Mouse (Mus musculus): Measurements from ENCODE around the gene Ddx20. TPM values are rescaled to one million over a fixed set of nuclear protein-coding genes. Genes with fewer than 3 reads are reported as not detected.

Ddx20 gene
- total RNA-seq (2014; rRNA removed; ENCODE audit: low replicate concordance) (12.6 and 19.7 TPM in 2 replicates), polyA plus RNA-seq (2015; fragmentation: Nextera tagmentation; extraction: Ambion mirVana) (11.6 and 15.1 TPM in 2 replicates)

DNA sequence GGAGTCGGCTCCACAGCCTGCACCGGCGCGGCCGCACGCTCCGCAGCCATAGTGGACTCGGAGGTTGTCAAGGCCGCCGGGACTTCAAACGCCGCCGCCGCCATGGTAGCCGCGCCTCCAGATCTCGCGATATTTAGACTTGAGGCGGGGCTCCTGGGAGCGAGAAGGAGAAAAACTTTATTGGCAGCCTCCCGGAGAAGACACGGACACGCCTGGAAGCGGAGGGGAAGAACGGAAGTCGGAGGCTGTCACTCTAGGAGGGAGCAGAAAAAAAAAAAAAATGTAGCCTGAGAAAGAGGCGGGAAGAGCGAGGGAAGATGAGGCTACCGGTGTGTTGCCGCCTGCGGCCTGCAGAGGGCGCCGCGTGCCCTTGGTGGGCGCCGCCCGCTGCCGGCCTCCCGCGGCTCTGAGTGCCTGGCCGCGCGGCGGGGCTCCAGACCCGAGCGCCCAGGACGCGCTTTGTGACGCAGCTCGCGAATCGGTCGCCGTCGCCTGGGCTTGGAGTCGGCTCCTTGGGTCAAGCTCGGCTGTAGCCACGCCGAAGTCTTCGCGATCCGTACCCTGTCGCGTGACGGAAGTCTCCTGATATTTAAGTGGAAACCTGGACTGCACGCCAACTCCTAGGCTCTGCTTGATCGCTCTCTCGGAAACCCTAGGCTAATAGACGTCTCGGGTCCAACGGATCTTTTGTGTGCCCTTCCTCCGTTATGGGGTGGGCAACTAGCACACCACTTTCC is at the start of gene Ddx20:
Gene Ddx20 (minus strand): TSS at position 251 of the 737 bp plus-strand sequence.
- H3K36me3 ChIP-seq (replicated peaks; ENCODE audit: control insufficient read depth, insufficient read depth, low read length), result peaks cover 15% of the 10 kb centered on the region
- H3K9me3 ChIP-seq (replicated peaks; ENCODE audit: control insufficient read depth, low read length), result no peaks in the 10 kb centered on the region
- peak within 1 kb of the TSS; percentile 98 for H3K4me2 ChIP-seq (ENCODE audit: low read depth, low read length)
- H3K9ac ChIP-seq (replicated peaks; ENCODE audit: low read depth, low read length), result peak within 1 kb of the TSS; percentile 89
- no peaks in the 10 kb centered on the region for H3K27me3 ChIP-seq (ENCODE audit: control insufficient read depth, insufficient read depth, low read length)
- peak within 1 kb of the TSS; percentile 85 for H3K27ac ChIP-seq (ENCODE audit: low read depth)
- peaks cover 9% of the 10 kb centered on the region for H3K4me1 ChIP-seq (ENCODE audit: control insufficient read depth, insufficient read depth)
- ATAC-seq (ENCODE audit: insufficient read depth, low read depth) (peak; percentile 95), DNase-seq (ENCODE audit: low spot score) (peak; percentile 99)
- H3K4me3 ChIP-seq (ENCODE audit: low read depth, low read length), result peak within 1 kb of the TSS; percentile 99
- peak; percentile 70 for TF ChIP-seq CTCF (IDR thresholded peaks at IDR 0.05; ENCODE audit: low read depth)
- TF ChIP-seq EP300 (IDR thresholded peaks at IDR 0.05; ENCODE audit: low read depth), result peak; percentile 100
- under 1% methylated on average over 72 of the region's 72 CpGs for WGBS

GRCm38 (mm10) chr3:105737070-105737469 is 49.7 kb upstream of the Ddx20 start:
- no peaks in the 10 kb centered on the region for H3K9me3 ChIP-seq (replicated peaks; ENCODE audit: control insufficient read depth, low read length)
- H3K4me1 ChIP-seq (ENCODE audit: control insufficient read depth, insufficient read depth), result no peaks in the 10 kb centered on the region
- H3K36me3 ChIP-seq (replicated peaks; ENCODE audit: control insufficient read depth, insufficient read depth, low read length), result peaks cover 34% of the 10 kb centered on the region
- H3K27me3 ChIP-seq (ENCODE audit: control insufficient read depth, insufficient read depth, low read length), result no peaks in the 10 kb centered on the region
- no peak overlapping the region for H3K27ac ChIP-seq (ENCODE audit: low read depth)
- WGBS, result 86% methylated on average over 7 of the region's 7 CpGs
- DNase-seq (ENCODE audit: low spot score) (no peak), ATAC-seq (ENCODE audit: insufficient read depth, low read depth) (no peak)
- H3K9ac ChIP-seq (replicated peaks; ENCODE audit: low read depth, low read length), result no peak overlapping the region
- H3K4me3 ChIP-seq (ENCODE audit: low read depth, low read length), result no peak overlapping the region
- H3K4me2 ChIP-seq (ENCODE audit: low read depth, low read length), result no peak overlapping the region
- no peak for TF ChIP-seq CTCF (IDR thresholded peaks at IDR 0.05; ENCODE audit: low read depth)
- TF ChIP-seq EP300 (IDR thresholded peaks at IDR 0.05; ENCODE audit: low read depth), result no peak

DNA sequence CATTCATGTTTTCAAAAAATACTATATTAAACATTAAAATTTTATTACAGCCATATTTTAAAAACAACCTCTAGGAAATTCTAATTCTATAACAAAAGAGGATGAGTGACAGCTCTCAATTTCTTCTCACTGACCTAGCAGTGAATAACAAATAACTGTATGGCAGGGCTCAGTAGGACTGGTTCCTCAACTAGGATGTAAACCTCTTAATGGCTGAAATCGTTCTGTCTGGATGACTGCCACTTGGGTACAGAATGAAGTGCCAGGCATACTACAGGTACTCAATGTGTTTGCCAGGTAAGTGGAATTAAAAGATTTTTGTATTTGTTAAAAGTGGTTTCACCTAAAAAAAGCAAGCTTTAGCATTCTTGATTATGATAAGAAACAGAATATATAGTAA is 48.8 kb upstream of the Ddx20 start:
- Histone ChIP-seq H3K27me3 (ENCODE audit: control insufficient read depth, insufficient read depth, low read length) (no peaks in the 10 kb centered on the region), H3K9ac (replicated peaks; ENCODE audit: low read depth, low read length) (no peak overlapping the region), H3K27ac (ENCODE audit: low read depth) (no peak overlapping the region), H3K4me1 (ENCODE audit: control insufficient read depth, insufficient read depth) (no peaks in the 10 kb centered on the region), H3K36me3 (replicated peaks; ENCODE audit: control insufficient read depth, insufficient read depth, low read length) (peaks cover 41% of the 10 kb centered on the region), H3K4me3 (ENCODE audit: low read depth, low read length) (no peak overlapping the region), H3K9me3 (replicated peaks; ENCODE audit: control insufficient read depth, low read length) (no peaks in the 10 kb centered on the region), H3K4me2 (ENCODE audit: low read depth, low read length) (no peak overlapping the region)
- 79% methylated on average over 1 of the region's 1 CpGs for WGBS
- DNase-seq (ENCODE audit: low spot score), result no peak
- no peak for ATAC-seq (ENCODE audit: insufficient read depth, low read depth)
- TF ChIP-seq CTCF (IDR thresholded peaks at IDR 0.05; ENCODE audit: low read depth), result no peak
- no peak for TF ChIP-seq EP300 (IDR thresholded peaks at IDR 0.05; ENCODE audit: low read depth)

GRCm38 (mm10) chr3:105735285-105735684 is 47.9 kb upstream of the Ddx20 start:
- Histone ChIP-seq H3K9me3 (replicated peaks; ENCODE audit: control insufficient read depth, low read length) (no peaks in the 10 kb centered on the region), H3K4me3 (ENCODE audit: low read depth, low read length) (no peak overlapping the region), H3K27me3 (ENCODE audit: control insufficient read depth, insufficient read depth, low read length) (no peaks in the 10 kb centered on the region), H3K36me3 (replicated peaks; ENCODE audit: control insufficient read depth, insufficient read depth, low read length) (peaks cover 49% of the 10 kb centered on the region), H3K27ac (ENCODE audit: low read depth) (no peak overlapping the region), H3K9ac (replicated peaks; ENCODE audit: low read depth, low read length) (no peak overlapping the region), H3K4me1 (ENCODE audit: control insufficient read depth, insufficient read depth) (no peaks in the 10 kb centered on the region), H3K4me2 (ENCODE audit: low read depth, low read length) (no peak overlapping the region)
- TF ChIP-seq EP300 (IDR thresholded peaks at IDR 0.05; ENCODE audit: low read depth) (no peak), CTCF (IDR thresholded peaks at IDR 0.05; ENCODE audit: low read depth) (no peak)
- no peak for ATAC-seq (ENCODE audit: insufficient read depth, low read depth)
- no peak for DNase-seq (ENCODE audit: low spot score)

DNA sequence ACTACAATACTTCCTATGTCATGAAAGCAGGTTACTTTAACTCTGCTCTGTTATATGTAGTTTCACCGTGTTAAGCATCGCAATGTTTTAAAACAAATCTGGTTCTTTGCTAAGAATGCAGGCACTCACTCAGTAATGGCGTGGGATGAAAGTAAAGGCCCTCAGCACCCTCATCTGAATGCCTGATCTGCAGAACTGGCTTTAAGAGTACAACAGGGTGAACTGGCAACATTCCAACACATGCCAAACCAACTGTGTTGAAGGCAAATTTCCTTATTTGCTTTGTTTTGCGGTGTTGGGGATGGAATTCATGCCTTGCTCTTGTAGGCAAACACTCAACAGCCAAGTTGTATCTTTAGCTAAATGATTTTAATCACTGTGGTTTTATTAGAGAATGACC is 46.2 kb upstream of the Ddx20 start:
- Histone ChIP-seq H3K4me3 (ENCODE audit: low read depth, low read length) (no peak overlapping the region), H3K4me2 (ENCODE audit: low read depth, low read length) (no peak overlapping the region), H3K9ac (replicated peaks; ENCODE audit: low read depth, low read length) (no peak overlapping the region), H3K9me3 (replicated peaks; ENCODE audit: control insufficient read depth, low read length) (no peaks in the 10 kb centered on the region), H3K36me3 (replicated peaks; ENCODE audit: control insufficient read depth, insufficient read depth, low read length) (peaks cover 50% of the 10 kb centered on the region), H3K27ac (ENCODE audit: low read depth) (no peak overlapping the region), H3K27me3 (ENCODE audit: control insufficient read depth, insufficient read depth, low read length) (no peaks in the 10 kb centered on the region), H3K4me1 (ENCODE audit: control insufficient read depth, insufficient read depth) (no peaks in the 10 kb centered on the region)
- DNase-seq (ENCODE audit: low spot score) (no peak), ATAC-seq (ENCODE audit: insufficient read depth, low read depth) (no peak)
- 73% methylated on average over 4 of the region's 4 CpGs for WGBS
- TF ChIP-seq EP300 (IDR thresholded peaks at IDR 0.05; ENCODE audit: low read depth), result no peak
- no peak for TF ChIP-seq CTCF (IDR thresholded peaks at IDR 0.05; ENCODE audit: low read depth)

DNA sequence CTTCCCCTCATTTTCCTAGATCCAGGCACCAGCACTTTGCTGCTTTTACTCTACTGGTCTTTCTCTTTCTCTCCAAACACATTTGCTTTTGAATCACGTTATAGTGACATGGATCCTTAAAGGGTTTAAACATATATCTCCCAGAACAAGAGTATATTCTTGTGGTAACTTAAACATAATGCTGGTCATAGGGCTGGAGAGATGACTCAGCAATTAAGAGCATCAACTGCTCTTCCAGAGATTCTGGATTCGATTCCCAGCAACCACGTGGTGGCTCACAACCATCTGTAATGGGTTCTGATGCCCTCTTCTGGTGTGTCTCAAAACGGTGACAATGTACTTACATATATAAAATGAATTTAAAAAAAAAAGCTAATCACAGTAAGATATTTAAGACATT is 45.0 kb upstream of the Ddx20 start:
- TF ChIP-seq EP300 (IDR thresholded peaks at IDR 0.05; ENCODE audit: low read depth), result no peak
- no peak for TF ChIP-seq CTCF (IDR thresholded peaks at IDR 0.05; ENCODE audit: low read depth)
- no peaks in the 10 kb centered on the region for H3K27me3 ChIP-seq (ENCODE audit: control insufficient read depth, insufficient read depth, low read length)
- ATAC-seq (ENCODE audit: insufficient read depth, low read depth) (no peak), DNase-seq (ENCODE audit: low spot score) (no peak)
- H3K36me3 ChIP-seq (replicated peaks; ENCODE audit: control insufficient read depth, insufficient read depth, low read length), result peaks cover 45% of the 10 kb centered on the region
- no peak overlapping the region for H3K9ac ChIP-seq (replicated peaks; ENCODE audit: low read depth, low read length)
- H3K4me1 ChIP-seq (ENCODE audit: control insufficient read depth, insufficient read depth), result no peaks in the 10 kb centered on the region
- no peak overlapping the region for H3K4me2 ChIP-seq (ENCODE audit: low read depth, low read length)
- no peak overlapping the region for H3K4me3 ChIP-seq (ENCODE audit: low read depth, low read length)
- no peak overlapping the region for H3K27ac ChIP-seq (ENCODE audit: low read depth)
- H3K9me3 ChIP-seq (replicated peaks; ENCODE audit: control insufficient read depth, low read length), result no peaks in the 10 kb centered on the region
- WGBS, result 89% methylated on average over 4 of the region's 4 CpGs
